Mouse (Mus musculus) lung, adult 2 months (tissue): ENCODE results near the gene Msi2.

ENCODE experiments used
- CTCF ChIP-seq: fragments of 200-500 bp; IDR thresholded peaks from 2 replicates; pipeline ENCODE4 v1.5.1; 2011; ENCODE audit warnings: mild to moderate bottlenecking, low read length, control low read depth; ENCODE audit not compliant: insufficient read depth
- POLR2A ChIP-seq: fragments of 200-500 bp; IDR thresholded peaks from 2 replicates; pipeline ENCODE4 v1.6.1; 2011; ENCODE audit warnings: low read depth, mild to moderate bottlenecking, control low read depth, low read length, borderline replicate concordance; ENCODE audit errors: extremely low read depth

DNA sequence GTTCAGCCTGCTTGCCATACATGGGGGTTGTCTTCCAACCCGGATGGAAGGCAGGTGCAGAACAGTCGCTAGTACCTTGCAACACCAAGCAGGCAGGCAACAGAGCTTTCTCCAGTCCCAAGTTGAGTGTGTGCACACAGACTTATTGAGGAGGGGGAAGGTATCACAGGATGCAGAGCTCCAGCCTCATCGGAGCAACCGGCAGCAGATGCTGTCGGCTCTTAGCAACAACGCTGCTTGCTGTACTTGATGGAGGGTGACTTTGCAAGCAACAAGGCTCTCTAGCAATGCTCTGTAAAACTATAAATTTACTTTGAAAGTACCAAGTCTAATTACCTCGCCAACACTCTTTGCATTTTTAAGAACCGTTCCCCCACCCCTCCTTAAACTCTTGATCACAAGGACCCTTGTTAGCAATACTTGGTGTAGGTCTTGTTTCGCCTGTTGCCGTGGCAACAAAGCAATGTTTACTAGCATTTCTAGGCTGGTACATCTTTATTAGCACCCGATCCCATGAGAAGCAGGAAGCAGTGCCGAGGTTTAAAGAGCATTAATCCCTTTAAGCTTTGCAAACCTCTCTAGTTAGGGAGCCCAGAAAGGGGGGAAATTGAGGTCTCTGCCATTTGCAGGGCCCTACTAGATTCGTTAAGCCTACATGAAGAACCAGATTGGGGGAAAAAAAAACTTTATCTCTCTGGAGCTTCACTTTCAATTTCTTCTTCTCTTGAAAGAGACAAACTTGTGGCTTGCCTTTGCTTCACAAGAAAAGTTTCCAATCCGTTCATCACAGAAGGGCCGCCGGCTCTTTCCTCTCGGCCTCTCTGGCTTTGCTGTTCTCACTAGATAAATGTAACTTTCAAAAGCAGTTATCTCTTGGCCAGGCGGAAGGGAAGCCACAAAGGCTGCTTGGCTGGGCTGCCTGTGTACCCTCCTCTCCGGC is 263.2 kb downstream of the Msi2 start:
- TF ChIP-seq POLR2A = no peak
- no peak for TF ChIP-seq CTCF
